Mouse (Mus musculus) kidney, postnatal 10 days (tissue): ENCODE measurements around the gene Acyp2.
A peak's percentile ranks its signal among the peaks of the same experiment; 100 is the strongest.
"Not testable (repeated sequence)": the region's sequence is repeated elsewhere in the genome, so short reads cannot be mapped to it uniquely, and the experiment has no call there.

Experiments used
- DNase-seq: peaks from one replicate; pipeline ENCODE4 v3.0.0; 2021; ENCODE audit warnings: mixed read lengths

The Acyp2 gene

GRCm38 (mm10) chr11:30649001-30649637 is at the start of gene Acyp2:
Acyp2 (minus strand) TSS chr11:30649587.
- peak; percentile 90 for DNase-seq

GRCm38 (mm10) chr11:30689421-30689820 is 40.0 kb upstream of the Acyp2 start:
- no peak for DNase-seq

- peak; percentile 44 for DNase-seq
Observed at GRCm38 (mm10) chr11:30676086-30676485, 26.7 kb upstream of the Acyp2 start.

- no peak for DNase-seq
Observed at GRCm38 (mm10) chr11:30672719-30673118, 23.3 kb upstream of the Acyp2 start.

GRCm38 (mm10) chr11:30663001-30663400 is 13.6 kb upstream of the Acyp2 start:
- peak; percentile 21 for DNase-seq

GRCm38 (mm10) chr11:30662591-30662990 is 13.2 kb upstream of the Acyp2 start:
- DNase-seq, result peak; percentile 19

- peak; percentile 52 for DNase-seq
Observed at GRCm38 (mm10) chr11:30657069-30657468, 7.7 kb upstream of the Acyp2 start.

- no peak for DNase-seq
Observed at GRCm38 (mm10) chr11:30656060-30656459, 6.7 kb upstream of the Acyp2 start.

- DNase-seq, result no peak
Observed at GRCm38 (mm10) chr11:30650416-30650815, 1.0 kb upstream of the Acyp2 start.

GRCm38 (mm10) chr11:30635674-30636073 is 13.7 kb downstream of the Acyp2 start:
- DNase-seq, result no peak

- DNase-seq, result no peak
Observed at GRCm38 (mm10) chr11:30630514-30630913, 18.9 kb downstream of the Acyp2 start.

- no peak for DNase-seq
Observed at GRCm38 (mm10) chr11:30623218-30623617, 26.2 kb downstream of the Acyp2 start.

- DNase-seq, result not testable (repeated sequence)
Observed at GRCm38 (mm10) chr11:30621386-30622363, 27.7 kb downstream of the Acyp2 start.

- DNase-seq, result peak; percentile 17
Observed at GRCm38 (mm10) chr11:30618235-30618634, 31.2 kb downstream of the Acyp2 start.

GRCm38 (mm10) chr11:30617571-30618097 is 31.8 kb downstream of the Acyp2 start:
- peak; percentile 6 for DNase-seq

- no peak for DNase-seq
Observed at GRCm38 (mm10) chr11:30615977-30616376, 33.4 kb downstream of the Acyp2 start.

GRCm38 (mm10) chr11:30613916-30614546 is 35.4 kb downstream of the Acyp2 start:
- no peak for DNase-seq

- no peak for DNase-seq
Observed at GRCm38 (mm10) chr11:30612699-30613098, 36.7 kb downstream of the Acyp2 start.

- DNase-seq, result no peak
Observed at GRCm38 (mm10) chr11:30609247-30609646, 40.1 kb downstream of the Acyp2 start.

GRCm38 (mm10) chr11:30607587-30608518 is 41.5 kb downstream of the Acyp2 start:
- no peak for DNase-seq

GRCm38 (mm10) chr11:30597259-30597658 is 52.1 kb downstream of the Acyp2 start:
- DNase-seq, result no peak

GRCm38 (mm10) chr11:30580008-30580407 is 69.4 kb downstream of the Acyp2 start:
- no peak for DNase-seq
